8 mouse cellular contexts compared by ENCODE assay signal in the genomic region with DNA sequence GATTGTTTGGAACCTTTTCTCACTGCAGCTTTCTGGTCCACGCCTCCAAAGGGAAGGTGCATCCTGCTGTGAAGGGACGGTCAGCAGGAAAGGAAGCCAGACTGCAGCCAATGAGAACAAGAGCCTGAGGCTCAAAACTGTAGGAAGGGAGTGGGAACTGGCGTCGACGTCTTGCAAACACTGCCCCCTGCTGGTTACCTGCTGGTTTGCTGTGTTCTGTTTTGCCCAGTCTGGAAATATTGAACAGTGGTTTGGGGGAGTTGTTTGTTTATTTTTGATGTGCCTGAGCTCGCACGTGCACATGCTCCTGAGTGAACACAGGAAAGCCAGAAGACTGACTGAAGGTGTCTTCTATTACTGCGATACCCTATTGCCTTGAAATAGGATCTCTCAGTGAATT. TPM values are rescaled to one million over a fixed set of nuclear protein-coding genes. Genes with fewer than 3 reads are reported as not detected.
DNase-seq lines count a peak whose midpoint lies in the region; ATAC-seq lines count a peak whose summit lies in the region.

No protein-coding gene starts in this region.

- no peak overlapping the region for H3K4me2 ChIP-seq in liver, embryonic 16.5 days (ENCODE audit: low read depth, low read length)
- no peak overlapping the region for H3K4me2 ChIP-seq in neural tube, embryonic 14.5 days (ENCODE audit: low read depth, low read length)

- peak; percentile 27; the same call in 1 of the 2 replicates for ATAC-seq in liver, embryonic 16.5 days (ENCODE audit: low read depth)
- ATAC-seq in neural tube, embryonic 14.5 days (ENCODE audit: low read depth): peak; percentile 86

- WGBS in liver, embryonic 16.5 days (ENCODE audit: insufficient replicate concordance): 6% methylated on average over 8 of the region's 8 CpGs
- WGBS in neural tube, embryonic 14.5 days: 12% methylated on average over 8 of the region's 8 CpGs

- H3K4me3 ChIP-seq in liver, embryonic 16.5 days (ENCODE audit: low read depth, low read length): no peak overlapping the region
- no peak overlapping the region for H3K4me3 ChIP-seq in neural tube, embryonic 14.5 days (ENCODE audit: low read depth, low read length)

- no peak overlapping the region for H3K27ac ChIP-seq in liver, embryonic 16.5 days (ENCODE audit: low read length)
- no peak overlapping the region for H3K27ac ChIP-seq in neural tube, embryonic 14.5 days (ENCODE audit: low read depth, low read length)

- no peak overlapping the region for H3K9ac ChIP-seq in liver, embryonic 16.5 days (ENCODE audit: low read depth, low read length)
- no peak overlapping the region for H3K9ac ChIP-seq in neural tube, embryonic 14.5 days (replicated peaks; ENCODE audit: low read depth, low read length)

- peaks cover 2% of the 10 kb centered on the region; the same call in 1 of the 2 replicates for H3K4me1 ChIP-seq in liver, embryonic 16.5 days (ENCODE audit: control insufficient read depth, low read depth, low read length)
- no peaks in the 10 kb centered on the region for H3K4me1 ChIP-seq in neural tube, embryonic 14.5 days (ENCODE audit: control insufficient read depth, insufficient read depth, low read length)

- no peaks in the 10 kb centered on the region for H3K9me3 ChIP-seq in liver, embryonic 16.5 days (replicated peaks; ENCODE audit: control insufficient read depth, low read length)
- H3K9me3 ChIP-seq in neural tube, embryonic 14.5 days (ENCODE audit: control insufficient read depth, low read length): no peaks in the 10 kb centered on the region

- no peaks in the 10 kb centered on the region for H3K27me3 ChIP-seq in liver, embryonic 16.5 days (ENCODE audit: control insufficient read depth, insufficient read depth, low read depth, low read length)
- no peaks in the 10 kb centered on the region for H3K27me3 ChIP-seq in neural tube, embryonic 14.5 days (ENCODE audit: control insufficient read depth, insufficient read depth, low read length)

- H3K36me3 ChIP-seq in liver, embryonic 16.5 days (ENCODE audit: control insufficient read depth, insufficient read depth): no peaks in the 10 kb centered on the region
- no peaks in the 10 kb centered on the region for H3K36me3 ChIP-seq in neural tube, embryonic 14.5 days (ENCODE audit: control insufficient read depth, insufficient read depth, low read length)

- peak; percentile 31 for DNase-seq in 3134 (ENCODE audit: extremely low read depth, insufficient read length, low spot score)
- peak; percentile 82 for DNase-seq in adrenal gland, adult 2 months
- peak; percentile 59 for DNase-seq in embryo, embryonic 11.5 days (ENCODE audit: low read depth, low spot score)
- DNase-seq in heart, adult 8-10 months (ENCODE audit: low spot score): peak; percentile 86
- DNase-seq in kidney, postnatal 10 days: peak; percentile 92
- DNase-seq in telencephalon, adult 2 months (ENCODE audit: low read depth, low spot score): peak; percentile 33

RNA-seq across cellular contexts. Expression of gene Gimap3, which starts 1.4 kb away (rescaled TPM):
- total RNA-seq in adrenal gland, adult 2 months (2021): 10 to 100 TPM in 1 of 2 experiments, 1 to 10 TPM in 1; 5.2 to 10.3 TPM
- 1.5 TPM in 2 replicates for polyA plus RNA-seq in adrenal gland, adult 2 months (2012; rRNA removed)
- total RNA-seq in heart, adult 8-10 months (2022): under 1 TPM; 0.53 to 0.86 (median 0.54) TPM
- polyA plus RNA-seq in liver, embryonic 16.5 days (2015; fragmentation: Nextera tagmentation; extraction: Ambion mirVana): 0.20 and 0.37 TPM in 2 replicates
- polyA plus RNA-seq in neural tube, embryonic 14.5 days (2014; fragmentation: Nextera tagmentation; extraction: Ambion mirVana): not detected in 2 replicates

RNA-seq across cellular contexts. Expression of gene Gimap5, which starts 26.0 kb away (rescaled TPM):
- total RNA-seq in adrenal gland, adult 2 months (2021): 10 to 100 TPM; 10.5 to 17.1 TPM
- 10.9 and 14.7 TPM in 2 replicates for polyA plus RNA-seq in adrenal gland, adult 2 months (2012; rRNA removed)
- total RNA-seq in heart, adult 8-10 months (2022): 1 to 10 TPM; 4.1 to 5.0 (median 4.5) TPM
- polyA plus RNA-seq in liver, embryonic 16.5 days (2015; fragmentation: Nextera tagmentation; extraction: Ambion mirVana): 2.5 and 2.8 TPM in 2 replicates
- polyA plus RNA-seq in neural tube, embryonic 14.5 days (2014; fragmentation: Nextera tagmentation; extraction: Ambion mirVana): 0.84 and 1.5 TPM in 2 replicates

RNA-seq across cellular contexts. Expression of gene Gimap1, which starts 33.2 kb away (rescaled TPM):
- total RNA-seq in adrenal gland, adult 2 months (2021): 10 to 100 TPM in 1 of 2 experiments, 1 to 10 TPM in 1; 7.9 to 12.0 TPM
- 6.5 and 8.2 TPM in 2 replicates for polyA plus RNA-seq in adrenal gland, adult 2 months (2012; rRNA removed)
- total RNA-seq in heart, adult 8-10 months (2022): 1 to 10 TPM; 6.3 to 9.4 (median 8.0) TPM
- 5.7 and 5.9 TPM in 2 replicates for polyA plus RNA-seq in liver, embryonic 16.5 days (2015; fragmentation: Nextera tagmentation; extraction: Ambion mirVana)
- 2.8 and 4.9 TPM in 2 replicates for polyA plus RNA-seq in neural tube, embryonic 14.5 days (2014; fragmentation: Nextera tagmentation; extraction: Ambion mirVana)

RNA-seq across cellular contexts. Expression of gene Gimap7, which starts 53.6 kb away (rescaled TPM):
- total RNA-seq in adrenal gland, adult 2 months (2021): under 1 TPM; 0.37 to 0.66 TPM
- polyA plus RNA-seq in adrenal gland, adult 2 months (2012; rRNA removed): 0.08 TPM in 1 of 2 replicates, not detected in the other
- under 1 TPM in 3 of 4 experiments, not detected in 1; 0.22 to 0.78 (median 0.71) TPM for total RNA-seq in heart, adult 8-10 months (2022)
- 0.13 and 0.16 TPM in 2 replicates for polyA plus RNA-seq in liver, embryonic 16.5 days (2015; fragmentation: Nextera tagmentation; extraction: Ambion mirVana)
- not detected in 2 replicates for polyA plus RNA-seq in neural tube, embryonic 14.5 days (2014; fragmentation: Nextera tagmentation; extraction: Ambion mirVana)

RNA-seq across cellular contexts. Expression of gene Gm28053, which starts 53.6 kb away (rescaled TPM):
- total RNA-seq in adrenal gland, adult 2 months (2021): 10 to 100 TPM in 1 of 2 experiments, 1 to 10 TPM in 1; 6.9 to 11.5 TPM
- polyA plus RNA-seq in adrenal gland, adult 2 months (2012; rRNA removed): not detected in 2 replicates
- total RNA-seq in heart, adult 8-10 months (2022): 1 to 10 TPM; 2.7 to 5.0 (median 4.3) TPM
- 0.40 TPM in 1 of 2 replicates, not detected in the other for polyA plus RNA-seq in liver, embryonic 16.5 days (2015; fragmentation: Nextera tagmentation; extraction: Ambion mirVana)
- not detected in 2 replicates for polyA plus RNA-seq in neural tube, embryonic 14.5 days (2014; fragmentation: Nextera tagmentation; extraction: Ambion mirVana)

Comparison
In these comparisons a context has a peak if more than half of its experiments do, and no peak if none do; other contexts are left out.
1. DNase-seq: peak in every context shown above with its lines; median percentile 92 in kidney, postnatal 10 days; 86 in heart, adult 8-10 months; 82 in adrenal gland, adult 2 months; 59 in embryo, embryonic 11.5 days; 33 in telencephalon, adult 2 months; 31 in 3134.